Mouse (Mus musculus): ENCODE measurements around the gene Lifr.

Gene Lifr

DNA sequence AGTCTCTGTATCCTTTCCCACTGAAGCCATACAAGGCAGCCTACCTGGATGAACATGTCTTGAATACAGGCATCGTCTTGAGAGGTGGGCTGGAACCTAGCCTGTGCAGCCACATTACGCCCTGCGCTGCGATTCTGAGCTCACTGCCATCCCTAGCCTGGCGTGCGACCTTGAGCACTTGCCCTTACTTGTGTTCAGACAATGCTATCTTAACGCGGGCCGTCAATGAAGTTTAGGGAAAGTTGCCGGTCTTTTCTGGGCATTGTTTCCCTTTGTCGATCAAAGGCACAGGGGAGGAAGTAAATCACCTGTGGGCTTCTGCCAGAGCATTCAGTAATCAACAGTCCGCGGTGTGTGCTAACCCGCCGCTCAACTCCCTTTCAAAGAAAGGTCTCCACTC lies 8.6 kb upstream of the Lifr start:
- no peak for DNase-seq

DNA sequence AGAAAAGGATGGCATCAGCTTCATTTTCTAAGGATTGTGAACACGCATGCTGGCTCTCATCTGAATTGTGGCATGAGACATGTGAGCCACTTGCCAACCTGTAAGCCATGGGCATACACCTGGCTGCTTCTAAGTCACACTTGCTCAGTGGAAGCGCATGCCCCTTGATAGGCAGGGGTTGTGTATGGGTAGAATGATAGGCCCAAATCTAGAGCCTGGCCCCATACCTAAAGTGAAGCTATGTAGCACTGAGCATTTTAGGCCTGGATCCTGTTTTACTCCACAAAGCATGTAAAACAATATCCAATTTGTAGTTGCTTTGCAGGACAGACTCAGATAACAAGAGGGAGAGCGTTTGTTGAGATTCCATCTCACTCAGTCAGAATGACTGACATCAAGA lies 7.5 kb upstream of the Lifr start:
- no peak for DNase-seq

GRCm38 (mm10) chr15:7084780-7085497 lies 5.5 kb upstream of the Lifr start:
- no peak for DNase-seq

DNA sequence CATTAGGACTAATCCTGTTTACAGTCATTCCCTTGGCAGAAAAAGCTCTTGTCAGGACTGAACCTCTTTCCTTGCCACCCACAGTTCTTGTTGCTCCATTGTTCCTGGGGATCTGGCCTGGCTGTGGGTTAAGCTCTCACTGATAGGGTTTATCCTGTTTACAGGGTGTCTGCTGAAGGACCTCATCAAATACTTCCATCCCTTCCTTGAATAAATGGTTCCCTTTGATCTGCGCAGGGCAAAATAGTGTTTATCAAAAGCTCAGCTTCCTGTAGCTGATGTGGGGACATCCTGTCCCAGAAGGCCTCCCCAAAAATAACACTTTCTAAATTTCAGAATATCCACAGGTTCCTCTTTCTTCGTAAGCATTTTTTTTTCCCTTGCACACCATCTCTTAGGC lies 1.7 kb upstream of the Lifr start:
- DNase-seq, result peak in 1 of 2 experiments; percentile 51

DNA sequence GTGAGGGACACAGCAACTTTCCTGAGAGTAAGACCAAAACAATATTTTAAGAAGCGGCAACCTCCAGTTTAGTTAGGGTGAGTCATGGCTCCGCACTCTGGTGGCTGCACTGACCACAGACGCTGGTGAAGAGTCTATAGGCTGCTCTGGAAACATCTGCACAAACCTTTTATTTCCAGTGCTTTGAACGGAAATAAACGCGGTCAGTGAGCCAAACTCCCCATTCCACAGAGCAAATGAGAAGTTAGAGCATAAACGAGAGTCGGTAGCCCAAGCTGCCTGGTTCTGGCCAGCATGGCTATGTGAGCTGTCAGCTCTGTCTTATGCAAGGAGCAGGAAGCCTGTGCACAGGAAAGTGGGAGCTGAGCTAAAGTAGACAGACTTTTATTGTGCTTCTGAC lies 1.9 kb downstream of the Lifr start:
- peak; percentile 32 to 53 for DNase-seq

GRCm38 (mm10) chr15:7099406-7099805 lies 9.0 kb downstream of the Lifr start:
- no peak for DNase-seq

DNA sequence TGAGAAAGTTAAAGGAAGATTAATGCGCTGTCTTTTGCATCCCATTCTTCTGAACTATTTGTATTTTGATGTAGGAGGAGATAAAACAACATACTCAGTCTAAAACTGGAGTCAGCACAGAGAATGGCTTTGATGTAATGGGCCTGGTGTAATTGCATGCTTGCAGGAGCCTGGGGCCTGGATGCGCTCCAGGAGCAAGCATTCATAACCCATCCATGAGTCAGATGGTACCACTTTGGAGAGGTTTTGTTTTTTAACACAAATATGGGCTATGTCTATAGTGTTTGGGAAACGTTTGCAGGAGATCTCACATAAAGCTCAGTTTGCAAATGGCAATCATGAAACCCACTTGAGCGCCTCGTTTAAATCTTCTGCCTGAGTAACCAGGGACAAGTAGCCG lies 9.8 kb downstream of the Lifr start:
- DNase-seq, result no peak

- DNase-seq, result no peak
Measured at GRCm38 (mm10) chr15:7103051-7103450, 12.6 kb downstream of the Lifr start.

DNA sequence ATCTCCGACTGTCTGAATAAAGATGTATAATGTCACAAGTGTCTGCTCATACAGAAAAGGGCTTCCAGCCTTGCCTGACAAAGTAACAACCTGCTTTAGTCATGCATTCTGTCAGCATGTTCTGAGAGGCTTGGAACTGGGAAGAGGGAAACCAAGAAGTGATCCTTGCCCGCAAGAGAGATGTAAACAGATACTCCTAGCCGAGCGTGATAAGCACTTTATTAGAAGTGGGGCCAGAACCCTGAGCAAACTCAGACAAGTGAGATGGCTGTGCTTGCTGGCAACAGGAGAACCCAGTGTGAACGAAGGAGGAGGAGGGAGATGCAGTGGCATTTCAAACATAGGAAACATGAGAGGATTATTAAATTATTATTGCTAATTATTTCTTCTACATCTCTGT lies 14.8 kb downstream of the Lifr start:
- DNase-seq, result no peak

DNA sequence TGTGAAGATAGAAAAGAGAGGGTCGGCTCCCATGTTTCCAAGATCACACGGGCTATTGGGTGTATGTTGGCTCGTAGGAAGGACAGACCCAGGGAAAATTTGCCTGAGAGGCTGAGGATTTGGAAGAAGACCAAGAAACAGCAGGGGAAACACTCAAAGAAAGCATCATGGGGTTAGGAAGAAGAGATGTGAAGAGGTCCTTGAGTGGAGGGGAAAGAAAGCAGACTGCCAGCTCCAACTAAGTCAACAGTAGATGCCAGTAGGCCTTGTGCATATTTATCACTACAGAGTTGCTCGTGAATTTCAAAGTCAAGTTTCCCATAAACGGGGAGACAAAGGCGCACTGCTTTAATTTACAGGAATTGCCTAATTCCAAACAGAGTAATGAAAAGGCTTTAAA lies 17.7 kb downstream of the Lifr start:
- DNase-seq, result no peak

- DNase-seq, result no peak
Measured at GRCm38 (mm10) chr15:7112227-7112907, 22.0 kb downstream of the Lifr start.

GRCm38 (mm10) chr15:7113906-7114305 lies 23.5 kb downstream of the Lifr start:
- no peak for DNase-seq

GRCm38 (mm10) chr15:7115326-7116003 lies 25.1 kb downstream of the Lifr start:
- no peak for DNase-seq

DNA sequence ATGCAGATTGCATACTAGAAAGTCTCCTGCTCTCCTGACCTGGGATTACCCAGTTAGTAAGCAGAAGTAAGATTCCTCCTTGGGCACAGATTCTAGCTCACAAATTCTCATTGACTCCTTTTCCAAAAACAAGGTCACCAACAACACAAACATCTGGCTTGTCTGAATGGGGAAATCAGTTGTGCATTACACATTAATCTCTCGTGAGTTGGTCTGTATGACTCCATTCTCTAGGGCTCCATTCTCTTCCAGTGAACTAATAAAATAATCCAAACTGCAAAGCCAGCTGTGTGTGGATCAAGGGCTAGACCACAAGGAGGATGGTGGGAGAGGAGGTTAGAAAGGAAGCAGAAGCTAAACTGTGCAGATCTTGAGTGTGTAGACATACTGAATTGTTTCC lies 25.8 kb downstream of the Lifr start:
- DNase-seq, result no peak

- DNase-seq, result no peak
Measured at GRCm38 (mm10) chr15:7116699-7117098, 26.3 kb downstream of the Lifr start.

DNA sequence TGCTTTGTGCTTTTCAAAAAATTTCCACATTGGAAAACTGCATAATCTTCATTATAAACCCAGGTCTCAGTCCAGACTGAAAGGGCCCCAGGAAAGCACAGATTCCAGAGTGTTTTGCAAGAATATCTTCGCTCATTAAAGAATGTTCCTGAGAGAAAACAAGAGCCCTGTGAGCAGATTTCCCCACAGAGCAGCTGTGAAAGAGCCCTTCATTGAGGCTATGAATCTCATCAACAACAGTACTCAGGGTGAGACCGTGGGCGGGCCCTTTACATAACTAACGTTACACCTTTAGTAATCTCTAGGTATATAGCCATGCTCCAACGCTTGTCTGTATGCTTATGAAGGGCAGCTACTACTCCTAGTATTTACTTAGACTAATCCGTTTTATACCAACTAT lies 27.5 kb downstream of the Lifr start:
- DNase-seq, result no peak

DNA sequence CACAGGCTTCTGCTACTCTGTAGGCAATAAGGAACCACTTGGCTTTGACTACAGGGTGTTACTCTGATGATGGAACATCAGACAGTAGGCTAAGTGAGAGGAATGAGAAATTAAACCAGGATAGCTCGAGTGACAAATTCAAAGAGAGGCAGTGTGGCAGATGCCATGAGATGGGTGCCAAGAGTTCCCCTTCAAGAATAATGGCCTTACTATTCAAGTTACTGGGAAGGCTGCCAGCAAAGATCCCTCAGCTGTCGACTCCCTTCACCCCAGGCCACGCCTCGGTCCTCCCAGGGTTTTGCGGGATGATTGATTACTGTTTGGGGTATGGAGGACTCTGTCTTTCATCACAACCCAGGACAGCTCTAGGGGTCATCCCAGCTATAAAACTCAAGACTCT lies 28.4 kb downstream of the Lifr start:
- peak; percentile 43 to 45 for DNase-seq

DNA sequence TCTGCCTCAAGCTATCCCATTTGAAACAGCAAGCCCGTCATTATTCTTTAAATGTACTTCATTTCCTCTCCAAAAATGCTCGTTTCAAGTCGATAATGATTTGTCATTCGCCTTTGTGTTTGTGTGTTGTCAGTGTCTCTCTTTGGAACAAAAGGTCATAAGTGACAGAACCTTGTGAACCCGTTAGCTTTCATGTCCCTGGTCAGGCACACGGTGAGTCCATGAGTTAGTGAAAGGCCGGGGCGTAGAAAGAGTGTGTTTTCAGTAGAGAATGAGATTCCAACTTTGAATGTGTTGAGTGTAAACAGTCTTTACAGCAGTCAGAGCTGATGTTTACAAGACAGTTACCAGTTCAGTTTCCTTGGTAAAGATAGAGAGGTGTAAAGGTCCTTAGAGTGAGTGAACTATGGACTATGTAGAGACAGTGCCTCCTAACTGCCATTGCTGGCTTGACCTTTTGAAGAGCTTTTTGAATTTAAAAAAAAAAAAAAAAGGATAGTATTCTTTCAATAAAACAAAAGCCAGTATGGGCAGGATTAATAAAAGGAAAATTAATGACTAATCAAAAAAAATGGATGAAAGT lies 29.6 kb downstream of the Lifr start:
- no peak for DNase-seq

DNA sequence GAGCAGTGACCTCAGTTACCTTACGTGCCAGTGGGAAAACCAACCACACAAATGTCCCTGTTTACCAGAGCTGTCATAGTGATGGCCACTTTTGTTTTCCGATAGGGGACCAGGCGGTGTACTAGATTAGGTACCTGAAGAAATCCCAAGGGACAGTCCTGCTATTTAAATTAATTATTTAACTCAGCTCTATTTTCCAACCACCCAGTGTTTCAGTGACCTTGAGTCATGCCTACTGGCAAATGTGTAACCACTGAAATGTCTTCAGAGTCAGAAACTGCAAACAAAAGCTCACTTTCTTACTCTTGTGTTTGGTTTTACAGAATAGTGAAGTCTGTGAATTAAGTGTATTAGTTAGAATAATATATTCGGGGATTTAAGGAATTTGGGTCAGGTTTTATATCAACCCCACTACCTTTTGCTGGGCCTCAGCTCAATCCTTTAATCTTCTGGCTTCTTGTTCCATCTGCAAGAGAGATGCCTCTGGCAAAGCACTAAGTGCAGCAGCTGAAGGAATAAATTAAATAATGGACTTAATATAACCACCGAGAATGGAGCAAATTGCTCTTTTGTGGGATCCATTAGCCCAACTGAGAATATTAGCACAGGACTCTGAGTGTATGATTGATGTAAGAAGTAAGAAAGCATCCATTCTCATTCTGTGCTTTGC lies 33.5 kb downstream of the Lifr start:
- DNase-seq, result no peak

DNA sequence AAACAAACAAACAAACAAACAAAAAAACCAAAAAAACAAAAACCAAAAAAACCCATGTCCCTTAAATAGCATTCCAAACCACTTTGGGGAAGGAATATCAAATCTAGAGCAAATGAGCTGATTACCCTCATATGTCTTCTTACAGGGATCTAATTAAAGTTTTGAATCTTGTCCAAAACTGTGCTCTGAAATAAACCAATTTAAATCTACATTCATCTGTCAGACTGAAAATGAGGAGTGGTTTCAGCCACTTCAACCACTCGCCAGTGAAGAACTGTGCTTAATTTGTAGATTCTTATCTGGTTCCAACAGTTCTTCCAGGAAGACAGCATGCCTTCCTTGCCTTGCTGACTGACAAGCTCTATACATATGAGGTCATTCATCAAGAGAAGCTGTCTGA lies 35.8 kb downstream of the Lifr start:
- no peak for DNase-seq

DNA sequence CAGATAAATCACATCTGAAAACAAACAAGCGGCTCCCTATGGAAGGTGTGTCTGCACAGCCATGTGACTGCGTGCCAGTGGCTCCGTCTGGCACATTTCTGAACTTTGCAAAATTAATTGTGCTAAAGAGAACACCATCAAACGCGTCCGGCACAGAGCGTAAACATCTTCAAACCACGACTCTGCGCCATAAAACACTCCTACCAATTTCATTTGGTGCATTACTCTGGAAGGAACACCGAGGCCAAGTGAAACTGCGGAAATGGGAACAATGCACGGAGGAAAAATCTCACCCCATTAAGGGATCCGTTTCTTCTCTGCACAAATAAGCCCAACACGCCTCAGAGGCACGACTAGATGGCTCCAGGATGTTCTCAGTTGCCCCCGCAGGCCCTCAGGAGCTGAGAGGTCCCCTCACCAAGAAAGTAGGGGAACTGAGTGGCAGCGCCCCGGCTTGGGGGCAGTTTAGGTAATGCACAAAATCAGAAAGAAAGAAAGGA lies 38.3 kb downstream of the Lifr start:
- peak; percentile 53 to 70 for DNase-seq

DNA sequence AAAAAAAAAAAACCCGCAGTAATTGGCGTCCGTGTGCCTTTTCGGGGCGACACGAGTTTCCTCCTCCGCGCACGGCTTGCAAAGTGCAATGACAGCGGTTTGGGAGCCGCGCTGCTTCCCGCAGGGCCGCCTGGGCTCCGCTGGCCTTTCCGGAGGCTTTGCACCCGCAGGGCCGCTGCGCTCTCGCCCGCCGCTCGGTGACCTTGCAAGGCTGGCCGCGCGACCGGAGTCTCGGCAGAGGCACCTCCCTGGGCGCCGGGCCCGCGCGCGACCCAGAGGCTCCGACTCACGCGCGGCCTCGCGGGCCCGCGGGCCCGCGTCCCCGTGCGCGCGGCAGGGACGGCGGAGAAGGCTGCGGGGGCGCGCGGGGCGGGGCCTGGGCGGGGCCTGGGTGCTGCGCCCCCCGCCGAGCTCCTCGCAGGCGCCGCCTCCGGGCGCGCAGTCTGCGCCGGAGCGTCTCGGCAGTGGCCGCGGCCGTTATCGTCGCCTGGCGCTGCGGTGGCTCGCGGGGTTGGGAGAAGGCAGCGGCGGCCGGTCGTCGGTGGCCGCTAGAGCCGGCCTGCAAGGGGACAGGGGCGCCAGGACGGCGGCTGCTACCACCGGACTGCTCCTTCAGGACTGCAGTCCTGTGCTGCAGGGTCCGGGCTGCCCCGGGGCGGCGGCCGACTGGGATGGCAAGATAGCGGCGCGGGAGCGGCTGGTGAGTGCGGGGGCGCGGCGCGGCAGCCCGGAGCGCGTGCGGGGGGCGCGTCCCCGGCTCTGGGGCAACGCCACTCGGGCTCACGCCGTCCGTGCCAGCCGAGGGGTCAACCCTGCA lies 38.9 kb downstream of the Lifr start:
- peak; percentile 93 to 98 for DNase-seq
